ENCODE assay signal across 7 mouse cellular contexts in the genomic region with DNA sequence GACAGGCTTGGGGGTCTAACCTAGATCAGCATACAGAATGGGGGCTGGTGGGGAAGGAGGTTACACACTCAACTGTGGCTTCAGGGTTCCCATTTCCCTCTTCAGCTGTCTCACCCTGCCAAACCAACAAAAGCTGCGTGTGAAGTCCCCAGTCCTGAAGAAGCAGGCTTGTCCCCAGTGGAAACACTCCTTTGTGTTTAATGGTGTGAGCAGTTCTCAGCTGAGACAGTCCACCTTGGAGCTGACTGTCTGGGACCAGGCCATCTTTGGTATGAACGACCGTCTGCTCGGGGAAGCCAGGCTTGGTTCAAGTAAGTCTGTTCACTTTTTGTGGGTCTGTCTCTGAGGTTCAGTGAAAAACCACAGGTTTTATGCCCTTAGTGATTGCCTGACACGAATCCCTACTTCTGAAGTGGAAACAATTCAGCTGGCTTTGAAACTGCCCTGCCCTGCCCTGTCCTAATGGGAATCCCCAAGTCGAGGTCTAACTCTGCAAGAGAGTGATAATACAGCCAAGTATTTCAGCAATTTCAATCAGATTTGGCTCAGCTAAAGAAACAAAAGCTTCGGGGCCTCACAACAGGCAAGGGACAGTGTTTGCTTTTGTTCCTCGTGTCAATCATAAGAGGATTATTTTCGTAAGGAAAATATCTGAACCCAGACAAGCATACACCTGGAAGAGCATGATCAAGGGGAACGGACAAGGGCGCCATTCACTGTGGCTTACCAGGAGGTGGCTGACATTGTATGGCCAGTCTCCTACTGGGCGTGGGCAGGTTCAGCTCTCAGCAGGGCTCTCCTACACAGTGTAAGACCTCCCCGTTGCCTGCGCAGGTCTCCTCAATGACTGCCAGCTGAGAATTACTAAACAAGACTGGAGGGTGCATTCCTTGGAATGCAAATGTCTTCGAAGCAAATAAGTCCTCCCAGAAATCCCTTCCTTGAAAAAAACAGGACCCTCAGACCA. TPM values are rescaled to one million over a fixed set of nuclear protein-coding genes. Genes with fewer than 3 reads are reported as not detected.
DNase-seq lines count a peak whose midpoint lies in the region; ATAC-seq and TF ChIP-seq lines count a peak whose summit lies in the region.

No protein-coding gene starts in this region.

- no peak for TF ChIP-seq CTCF in lung, adult 2 months (IDR thresholded peaks at IDR 0.05; ENCODE audit: insufficient read depth, low read length)
- no peak for TF ChIP-seq CTCF in layer of hippocampus, adult 2 months (conservative IDR thresholded peaks at IDR 0.05)

- peak; percentile 8 for DNase-seq in lung, adult 2 months
- DNase-seq in lung, postnatal 36 days: no peak
- DNase-seq in ES-CJ7 (ENCODE audit: low read depth, low spot score): peak; percentile 42
- DNase-seq in limb, embryonic 10.5 days (ENCODE audit: low spot score): peak; percentile 24
- DNase-seq in heart, postnatal 25 days (ENCODE audit: low spot score): no peak
- no peak for DNase-seq in layer of hippocampus, adult 2 months (ENCODE audit: low spot score in 2 of 2)

- H3K9me3 ChIP-seq in embryonic facial prominence, embryonic 15.5 days (replicated peaks): no peaks in the 10 kb centered on the region
- no peaks in the 10 kb centered on the region for H3K9me3 ChIP-seq in limb, embryonic 10.5 days (replicated peaks)

- H3K9ac ChIP-seq in embryonic facial prominence, embryonic 15.5 days: no peak overlapping the region

- no peak overlapping the region for H3K4me2 ChIP-seq in embryonic facial prominence, embryonic 15.5 days (replicated peaks)

- no peak; the same call in 1 of the 2 replicates for ATAC-seq in embryonic facial prominence, embryonic 15.5 days (ENCODE audit: insufficient number of reproducible peaks, low FRiP score, low TSS enrichment, low read depth)

- intact Hi-C loops in heart, postnatal 25 days (cut with DNase I): no loop called here

- no peaks in the 10 kb centered on the region for H3K27me3 ChIP-seq in embryonic facial prominence, embryonic 15.5 days
- no peaks in the 10 kb centered on the region for H3K27me3 ChIP-seq in limb, embryonic 10.5 days (ENCODE audit: low read depth, poor library complexity, severe bottlenecking)

- H3K36me3 ChIP-seq in embryonic facial prominence, embryonic 15.5 days: peaks cover 15% of the 10 kb centered on the region
- H3K36me3 ChIP-seq in limb, embryonic 10.5 days: peaks cover 21% of the 10 kb centered on the region

- peaks cover 4% of the 10 kb centered on the region for H3K4me1 ChIP-seq in lung, adult 2 months (ENCODE audit: control insufficient read depth, insufficient read depth, low read length)
- peaks cover 16% of the 10 kb centered on the region for H3K4me1 ChIP-seq in embryonic facial prominence, embryonic 15.5 days
- H3K4me1 ChIP-seq in limb, embryonic 10.5 days: peaks cover 20% of the 10 kb centered on the region

- H3K27ac ChIP-seq in embryonic facial prominence, embryonic 15.5 days (replicated peaks): peak overlapping the region; percentile 66; the same call in 1 of the 2 replicates
- no peak overlapping the region for H3K27ac ChIP-seq in limb, embryonic 10.5 days
- H3K27ac ChIP-seq in layer of hippocampus, adult 2 months: no peak overlapping the region

- WGBS in lung, adult 2 months: 50% methylated on average over 15 of the region's 15 CpGs
- WGBS in embryonic facial prominence, embryonic 15.5 days: 36% methylated on average over 15 of the region's 15 CpGs
- WGBS in limb, embryonic 10.5 days: 66% methylated on average over 15 of the region's 15 CpGs

- TF ChIP-seq POLR2A in lung, adult 2 months (IDR thresholded peaks at IDR 0.05; ENCODE audit: borderline replicate concordance, extremely low read depth, low read depth, low read length): no peak

- H3K4me3 ChIP-seq in lung, adult 2 months (replicated peaks; ENCODE audit: extremely low read depth, low read depth, low read length): no peak overlapping the region
- H3K4me3 ChIP-seq in embryonic facial prominence, embryonic 15.5 days (replicated peaks): no peak overlapping the region
- no peak overlapping the region for H3K4me3 ChIP-seq in limb, embryonic 10.5 days
- no peak overlapping the region for H3K4me3 ChIP-seq in layer of hippocampus, adult 2 months

RNA-seq across cellular contexts. Expression of a gene that starts 46.0 kb away (rescaled TPM):
- polyA plus RNA-seq in lung, adult 2 months (2012; rRNA removed): 79.3 and 84.0 TPM in 2 replicates
- 80.3 and 96.0 TPM in 2 replicates for polyA plus RNA-seq in embryonic facial prominence, embryonic 15.5 days (2015; fragmentation: Nextera tagmentation; extraction: Ambion mirVana)
- polyA plus RNA-seq in limb, embryonic 10.5 days (2016; fragmentation: Nextera tagmentation; extraction: Ambion mirVana): 24.8 and 26.2 TPM in 2 replicates
- total RNA-seq in heart, postnatal 25 days (2021): 10 to 100 TPM; 39.3 to 43.6 TPM
- total RNA-seq in layer of hippocampus, adult 2 months (2021): 10 to 100 TPM; 48.0 to 51.1 TPM

Comparison
In these comparisons a context has a peak if more than half of its experiments do, and no peak if none do; other contexts are left out.
1. DNase-seq: peak in lung, adult 2 months (single experiment), ES-CJ7 (single experiment) and limb, embryonic 10.5 days (single experiment); none in lung, postnatal 36 days (single experiment), heart, postnatal 25 days (single experiment) and layer of hippocampus, adult 2 months (0 of 2).